Mouse (Mus musculus): Measurements from ENCODE around the gene Tmtc1. TPM values are rescaled to one million over a fixed set of nuclear protein-coding genes. Genes with fewer than 3 reads are reported as not detected.

The Tmtc1 gene
- polyA plus RNA-seq, 1 experiment from 2014 or later: 2.4 TPM

- no peaks in the 10 kb centered on the region for H3K27me3 ChIP-seq
- 78% methylated on average over 2 of the region's 2 CpGs for WGBS
Measured at GRCm38 (mm10) chr6:148331916-148332315, 112.3 kb downstream of the Tmtc1 start.

GRCm38 (mm10) chr6:148329976-148330375 is 114.2 kb downstream of the Tmtc1 start:
- no peaks in the 10 kb centered on the region for H3K4me1 ChIP-seq
- no peak overlapping the region for H3K9ac ChIP-seq (replicated peaks)
- H3K27ac ChIP-seq (replicated peaks): no peak overlapping the region
- no peaks in the 10 kb centered on the region for H3K36me3 ChIP-seq
- no peaks in the 10 kb centered on the region for H3K9me3 ChIP-seq
- H3K27me3 ChIP-seq: no peaks in the 10 kb centered on the region
- no peak overlapping the region for H3K4me3 ChIP-seq
- no peak for ATAC-seq (ENCODE audit: low FRiP score, low read depth)
- H3K4me2 ChIP-seq (replicated peaks): no peak overlapping the region

More at GRCm38 (mm10) chr6:148331916-148332315, 112.3 kb downstream of the Tmtc1 start:
- no peak overlapping the region for H3K27ac ChIP-seq (replicated peaks)
- H3K9me3 ChIP-seq: no peaks in the 10 kb centered on the region
- no peaks in the 10 kb centered on the region for H3K4me1 ChIP-seq
- H3K4me2 ChIP-seq (replicated peaks): no peak overlapping the region
- H3K4me3 ChIP-seq: no peak overlapping the region
- no peak overlapping the region for H3K9ac ChIP-seq (replicated peaks)
- no peaks in the 10 kb centered on the region for H3K36me3 ChIP-seq
- ATAC-seq (ENCODE audit: low FRiP score, low read depth): no peak

- WGBS: 86% methylated on average over 2 of the region's 2 CpGs
- no peak for ATAC-seq (ENCODE audit: low FRiP score, low read depth)
Measured at GRCm38 (mm10) chr6:148328928-148329327, 115.3 kb downstream of the Tmtc1 start.

GRCm38 (mm10) chr6:148328130-148328529 is 116.1 kb downstream of the Tmtc1 start:
- H3K27me3 ChIP-seq: no peaks in the 10 kb centered on the region
- H3K9ac ChIP-seq (replicated peaks): no peak overlapping the region
- no peak overlapping the region for H3K4me2 ChIP-seq (replicated peaks)
- no peak for ATAC-seq (ENCODE audit: low FRiP score, low read depth)
- no peaks in the 10 kb centered on the region for H3K9me3 ChIP-seq
- no peak overlapping the region for H3K27ac ChIP-seq (replicated peaks)
- H3K4me3 ChIP-seq: no peak overlapping the region
- no peaks in the 10 kb centered on the region for H3K36me3 ChIP-seq
- WGBS: 78% methylated on average over 6 of the region's 6 CpGs
- no peaks in the 10 kb centered on the region for H3K4me1 ChIP-seq

More at GRCm38 (mm10) chr6:148328928-148329327, 115.3 kb downstream of the Tmtc1 start:
- no peaks in the 10 kb centered on the region for H3K9me3 ChIP-seq
- no peak overlapping the region for H3K27ac ChIP-seq (replicated peaks)
- H3K4me1 ChIP-seq: no peaks in the 10 kb centered on the region
- H3K4me3 ChIP-seq: no peak overlapping the region
- H3K9ac ChIP-seq (replicated peaks): no peak overlapping the region
- no peaks in the 10 kb centered on the region for H3K36me3 ChIP-seq
- no peak overlapping the region for H3K4me2 ChIP-seq (replicated peaks)
- H3K27me3 ChIP-seq: no peaks in the 10 kb centered on the region

- no peaks in the 10 kb centered on the region for H3K36me3 ChIP-seq
- H3K4me1 ChIP-seq: no peaks in the 10 kb centered on the region
- H3K9ac ChIP-seq (replicated peaks): no peak overlapping the region
- H3K27me3 ChIP-seq: no peaks in the 10 kb centered on the region
- H3K4me2 ChIP-seq (replicated peaks): no peak overlapping the region
- no peaks in the 10 kb centered on the region for H3K9me3 ChIP-seq
- no peak overlapping the region for H3K4me3 ChIP-seq
- no peak for ATAC-seq (ENCODE audit: low FRiP score, low read depth)
- H3K27ac ChIP-seq (replicated peaks): no peak overlapping the region
Measured at GRCm38 (mm10) chr6:148318736-148319135, 125.5 kb downstream of the Tmtc1 start.

GRCm38 (mm10) chr6:148315571-148316080 is 128.6 kb downstream of the Tmtc1 start:
- H3K4me2 ChIP-seq (replicated peaks): no peak overlapping the region
- peaks cover 3% of the 10 kb centered on the region; the same call in 1 of the 2 replicates for H3K4me1 ChIP-seq
- no peaks in the 10 kb centered on the region for H3K27me3 ChIP-seq
- no peaks in the 10 kb centered on the region for H3K36me3 ChIP-seq
- H3K9me3 ChIP-seq: no peaks in the 10 kb centered on the region
- no peak for ATAC-seq (ENCODE audit: low FRiP score, low read depth)
- no peak overlapping the region for H3K4me3 ChIP-seq
- H3K9ac ChIP-seq (replicated peaks): no peak overlapping the region
- H3K27ac ChIP-seq (replicated peaks): no peak overlapping the region
- WGBS: 85% methylated on average over 5 of the region's 5 CpGs

GRCm38 (mm10) chr6:148315106-148315505 is 129.1 kb downstream of the Tmtc1 start:
- no peaks in the 10 kb centered on the region for H3K36me3 ChIP-seq
- H3K9ac ChIP-seq (replicated peaks): no peak overlapping the region
- ATAC-seq (ENCODE audit: low FRiP score, low read depth): no peak
- H3K4me3 ChIP-seq: no peak overlapping the region
- no peaks in the 10 kb centered on the region for H3K9me3 ChIP-seq
- no peak overlapping the region for H3K27ac ChIP-seq (replicated peaks)
- H3K4me2 ChIP-seq (replicated peaks): no peak overlapping the region
- H3K4me1 ChIP-seq: peaks cover 5% of the 10 kb centered on the region; the same call in 1 of the 2 replicates
- H3K27me3 ChIP-seq: no peaks in the 10 kb centered on the region

- Histone ChIP-seq H3K4me2 (replicated peaks) (no peak overlapping the region), H3K4me1 (peaks cover 5% of the 10 kb centered on the region; the same call in 1 of the 2 replicates), H3K36me3 (no peaks in the 10 kb centered on the region), H3K9me3 (no peaks in the 10 kb centered on the region), H3K27ac (replicated peaks) (no peak overlapping the region), H3K9ac (replicated peaks) (no peak overlapping the region), H3K4me3 (no peak overlapping the region), H3K27me3 (no peaks in the 10 kb centered on the region)
- WGBS: 24% methylated on average over 2 of the region's 2 CpGs
- no peak for ATAC-seq (ENCODE audit: low FRiP score, low read depth)
Measured at GRCm38 (mm10) chr6:148310981-148311380, 133.2 kb downstream of the Tmtc1 start.

- 93% methylated on average over 5 of the region's 5 CpGs for WGBS
- Histone ChIP-seq H3K27me3 (no peaks in the 10 kb centered on the region), H3K9me3 (no peaks in the 10 kb centered on the region), H3K9ac (replicated peaks) (no peak overlapping the region), H3K27ac (replicated peaks) (no peak overlapping the region), H3K4me1 (peaks cover 4% of the 10 kb centered on the region; the same call in 1 of the 2 replicates), H3K36me3 (no peaks in the 10 kb centered on the region), H3K4me2 (replicated peaks) (no peak overlapping the region), H3K4me3 (no peak overlapping the region)
- ATAC-seq (ENCODE audit: low FRiP score, low read depth): no peak
Measured at GRCm38 (mm10) chr6:148305821-148306220, 138.4 kb downstream of the Tmtc1 start.

GRCm38 (mm10) chr6:148305191-148305590 is 139.0 kb downstream of the Tmtc1 start:
- no peaks in the 10 kb centered on the region for H3K4me1 ChIP-seq
- ATAC-seq (ENCODE audit: low FRiP score, low read depth): no peak

GRCm38 (mm10) chr6:148302261-148302660 is 141.9 kb downstream of the Tmtc1 start:
- no peaks in the 10 kb centered on the region for H3K9me3 ChIP-seq
- ATAC-seq (ENCODE audit: low FRiP score, low read depth): no peak
- H3K36me3 ChIP-seq: no peaks in the 10 kb centered on the region
- H3K9ac ChIP-seq (replicated peaks): no peak overlapping the region
- H3K4me1 ChIP-seq: no peaks in the 10 kb centered on the region
- no peak overlapping the region for H3K4me3 ChIP-seq
- H3K27me3 ChIP-seq: no peaks in the 10 kb centered on the region
- H3K27ac ChIP-seq (replicated peaks): no peak overlapping the region
- no peak overlapping the region for H3K4me2 ChIP-seq (replicated peaks)
- WGBS: 90% methylated on average over 2 of the region's 2 CpGs

More at GRCm38 (mm10) chr6:148305191-148305590, 139.0 kb downstream of the Tmtc1 start:
- Histone ChIP-seq H3K9me3 (no peaks in the 10 kb centered on the region), H3K27ac (replicated peaks) (no peak overlapping the region), H3K9ac (replicated peaks) (no peak overlapping the region), H3K27me3 (no peaks in the 10 kb centered on the region), H3K4me3 (no peak overlapping the region), H3K36me3 (no peaks in the 10 kb centered on the region), H3K4me2 (replicated peaks) (no peak overlapping the region)
- 87% methylated on average over 3 of the region's 3 CpGs for WGBS

- WGBS: 70% methylated on average over 4 of the region's 4 CpGs
- no peak overlapping the region for H3K4me3 ChIP-seq
- H3K36me3 ChIP-seq: no peaks in the 10 kb centered on the region
- H3K9ac ChIP-seq (replicated peaks): no peak overlapping the region
- ATAC-seq (ENCODE audit: low FRiP score, low read depth): no peak
- no peaks in the 10 kb centered on the region for H3K27me3 ChIP-seq
- no peaks in the 10 kb centered on the region for H3K9me3 ChIP-seq
- no peak overlapping the region for H3K4me2 ChIP-seq (replicated peaks)
- no peak overlapping the region for H3K27ac ChIP-seq (replicated peaks)
- no peaks in the 10 kb centered on the region for H3K4me1 ChIP-seq
Measured at GRCm38 (mm10) chr6:148297086-148297485, 147.1 kb downstream of the Tmtc1 start.

GRCm38 (mm10) chr6:148296418-148296817 is 147.8 kb downstream of the Tmtc1 start:
- H3K9ac ChIP-seq (replicated peaks): no peak overlapping the region
- H3K27ac ChIP-seq (replicated peaks): no peak overlapping the region
- no peaks in the 10 kb centered on the region for H3K36me3 ChIP-seq
- H3K9me3 ChIP-seq: no peaks in the 10 kb centered on the region
- H3K4me2 ChIP-seq (replicated peaks): no peak overlapping the region
- no peak overlapping the region for H3K4me3 ChIP-seq
- no peak for ATAC-seq (ENCODE audit: low FRiP score, low read depth)
- H3K4me1 ChIP-seq: no peaks in the 10 kb centered on the region
- no peaks in the 10 kb centered on the region for H3K27me3 ChIP-seq

Data from midbrain, embryonic 12.5 days (tissue).